Mouse (Mus musculus) bone marrow macrophage, adult 2 months (primary cell): Measurements from ENCODE around the gene Noct.

Experiments used
- CTCF ChIP-seq: IDR thresholded peaks from 2 replicates; pipeline ENCODE4 v1.5.1; 2012; ENCODE audit warnings: low read depth, mild to moderate bottlenecking, low read length, moderate library complexity
- POLR2A ChIP-seq: IDR thresholded peaks from 2 replicates; pipeline ENCODE4 v1.6.1; 2012; ENCODE audit warnings: mild to moderate bottlenecking, low read depth, low read length, borderline replicate concordance

DNA sequence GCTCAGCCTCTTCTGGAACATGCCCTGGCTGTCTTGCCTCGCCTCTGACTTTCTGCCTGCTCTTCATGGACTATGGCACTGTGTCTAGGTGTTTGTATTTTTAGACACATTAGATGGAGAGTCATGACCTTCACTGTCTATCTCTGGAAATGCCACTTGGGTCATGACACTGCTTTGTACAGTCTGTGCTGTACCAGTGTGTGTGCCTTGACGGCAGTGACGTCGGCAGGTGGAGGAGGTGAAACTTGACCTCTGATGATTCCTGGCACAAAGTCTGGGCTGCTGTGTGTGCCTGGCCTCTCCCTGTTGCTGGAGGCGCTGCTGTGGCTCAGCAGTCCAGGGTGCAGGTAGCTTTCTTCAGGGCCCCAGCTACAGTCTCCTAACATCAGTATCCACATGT lies 9.2 kb downstream of the Noct start:
- TF ChIP-seq POLR2A = no peak
- no peak for TF ChIP-seq CTCF
